Mouse (Mus musculus) embryonic facial prominence, embryonic 11.5 days (tissue): ENCODE data around the gene Kcnip4. TPM values are rescaled to one million over a fixed set of nuclear protein-coding genes. Genes with fewer than 3 reads are reported as not detected.

Experiments
- ATAC-seq: fragments of 200-750 bp; cut with Nextera tagmentation; replicated peaks from 2 replicates; pipeline ENCODE4 v1.8.0; 2017; ENCODE audit warnings: low read depth; ENCODE audit not compliant: insufficient number of reproducible peaks, low FRiP score, low TSS enrichment
- DNase-seq: peaks from one replicate; pipeline ENCODE4 v3.0.0-alpha.2; 2015; ENCODE audit warnings: low spot score
- H3K27ac ChIP-seq: fragments of 300-500 bp; sonication (generic); replicated peaks from 2 replicates; pipeline ENCODE4 v1.5.1; 2014; ENCODE audit warnings: mild to moderate bottlenecking, low read depth, low read length, control low read depth
- H3K27me3 ChIP-seq: fragments of 300-500 bp; sonication (generic); 2 replicates; pipeline ENCODE4 v1.6.1; 2014; ENCODE audit warnings: mild to moderate bottlenecking, low read length, moderate library complexity, mixed read lengths; ENCODE audit not compliant: control insufficient read depth, insufficient read depth
- H3K36me3 ChIP-seq: fragments of 300-500 bp; sonication (generic); replicated peaks from 2 replicates; pipeline ENCODE4 v1.6.1; 2014; ENCODE audit warnings: low read depth, mild to moderate bottlenecking, low read length, moderate library complexity, mixed read lengths; ENCODE audit not compliant: control insufficient read depth, insufficient read depth
- H3K4me1 ChIP-seq: fragments of 300-500 bp; sonication (generic); 2 replicates; pipeline ENCODE4 v1.6.1; 2014; ENCODE audit warnings: low read length, mixed read lengths; ENCODE audit not compliant: control insufficient read depth, insufficient read depth
- H3K4me2 ChIP-seq: fragments of 300-500 bp; sonication (generic); 2 replicates; pipeline ENCODE4 v1.6.1; 2014; ENCODE audit warnings: low read depth, mild to moderate bottlenecking, control low read depth, low read length, moderate library complexity
- H3K4me3 ChIP-seq: fragments of 300-500 bp; sonication (generic); 2 replicates; pipeline ENCODE4 v1.5.1; 2014; ENCODE audit warnings: low read depth, low read length, control low read depth
- H3K9ac ChIP-seq: fragments of 300-500 bp; sonication (generic); replicated peaks from 2 replicates; pipeline ENCODE4 v1.6.1; 2014; ENCODE audit warnings: mild to moderate bottlenecking, control low read depth, low read length
- H3K9me3 ChIP-seq: fragments of 300-500 bp; sonication (generic); replicated peaks from 2 replicates; pipeline ENCODE4 v1.6.1; 2016; ENCODE audit warnings: mild to moderate bottlenecking, low read length, inconsistent platforms, mixed read lengths; ENCODE audit not compliant: control insufficient read depth
- WGBS: fragments of 180-500 bp; shearing (Covaris S2); extraction: QIAGEN DNeasy Blood & Tissue Kit; methylation state at CpG from one replicate; pipeline ENCODE4 v1.1.7; 2014; 5-methylcytosine and 5-hydroxymethylcytosine counted together
- polyA plus RNA-seq: library from polyadenylated mRNA; unstranded; fragments of >200 nt; fragmentation: Nextera tagmentation; extraction: Ambion mirVana; gene quantifications from 2 replicates; pipeline ENCODE4 v1.2.1, GENCODE M21; 2014

The Kcnip4 gene
- polyA plus RNA-seq, 1 experiment from 2014 or later, result 2.9 TPM

DNA sequence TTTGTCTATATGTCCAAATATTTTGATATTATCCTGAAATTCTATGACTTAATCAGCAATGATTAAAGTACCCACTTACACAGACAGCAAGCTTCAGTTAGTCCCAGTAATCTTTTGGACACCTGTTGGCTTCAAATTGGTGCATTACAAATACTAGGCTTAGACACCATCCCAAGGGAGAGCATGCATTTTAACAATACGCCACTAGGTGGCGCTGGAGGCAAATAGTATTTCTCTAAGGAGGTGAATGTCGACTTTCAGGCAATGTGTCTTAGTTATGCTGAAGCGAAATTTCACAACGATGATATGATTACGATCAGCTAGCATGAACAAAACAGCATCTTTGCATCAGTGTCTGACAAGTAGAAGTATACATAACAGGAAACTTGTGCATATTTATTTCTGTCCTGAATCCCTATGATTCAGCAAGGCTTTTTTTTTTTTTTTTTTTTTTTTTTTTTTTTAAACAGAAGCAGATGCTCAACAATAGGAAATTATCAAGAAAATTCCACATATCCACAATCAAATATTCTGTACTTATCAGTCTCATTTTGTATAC lies 434.5 kb downstream of the Kcnip4 start:
- Histone ChIP-seq H3K4me2 (no peak overlapping the region), H3K4me1 (no peaks in the 10 kb centered on the region), H3K4me3 (no peak overlapping the region), H3K36me3 (no peaks in the 10 kb centered on the region), H3K27ac (no peak overlapping the region), H3K9me3 (no peaks in the 10 kb centered on the region), H3K9ac (no peak overlapping the region), H3K27me3 (no peaks in the 10 kb centered on the region)
- peak; percentile 92 for DNase-seq
- peak; percentile 76 for ATAC-seq
- WGBS, result 16% methylated on average over 6 of the region's 6 CpGs

DNA sequence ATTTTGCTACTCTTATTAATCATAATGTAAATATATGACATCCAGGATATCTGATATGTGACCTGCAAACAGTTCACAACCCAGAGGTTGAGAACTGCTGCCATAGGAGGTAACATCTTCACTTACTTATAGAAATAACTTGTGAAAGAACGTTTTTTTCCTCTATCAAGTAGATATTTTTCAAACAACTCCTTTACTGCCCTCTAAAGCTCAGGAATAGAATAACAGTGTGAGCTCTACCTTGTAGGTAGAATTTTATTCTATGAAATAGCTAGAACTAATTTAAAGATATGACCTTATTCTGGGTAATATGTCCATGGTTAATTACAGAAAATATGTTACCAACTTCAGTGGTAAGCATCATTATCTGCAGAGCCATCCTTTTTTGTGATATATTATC lies 459.1 kb downstream of the Kcnip4 start:
- H3K4me3 ChIP-seq, result no peak overlapping the region
- ATAC-seq, result no peak
- H3K9ac ChIP-seq, result no peak overlapping the region
- no peaks in the 10 kb centered on the region for H3K9me3 ChIP-seq
- H3K4me2 ChIP-seq, result no peak overlapping the region
- WGBS, result 41% methylated on average over 1 of the region's 1 CpGs
- H3K27ac ChIP-seq, result no peak overlapping the region
- H3K36me3 ChIP-seq, result no peaks in the 10 kb centered on the region
- DNase-seq, result peak; percentile 9
- no peaks in the 10 kb centered on the region for H3K4me1 ChIP-seq
- no peaks in the 10 kb centered on the region for H3K27me3 ChIP-seq

DNA sequence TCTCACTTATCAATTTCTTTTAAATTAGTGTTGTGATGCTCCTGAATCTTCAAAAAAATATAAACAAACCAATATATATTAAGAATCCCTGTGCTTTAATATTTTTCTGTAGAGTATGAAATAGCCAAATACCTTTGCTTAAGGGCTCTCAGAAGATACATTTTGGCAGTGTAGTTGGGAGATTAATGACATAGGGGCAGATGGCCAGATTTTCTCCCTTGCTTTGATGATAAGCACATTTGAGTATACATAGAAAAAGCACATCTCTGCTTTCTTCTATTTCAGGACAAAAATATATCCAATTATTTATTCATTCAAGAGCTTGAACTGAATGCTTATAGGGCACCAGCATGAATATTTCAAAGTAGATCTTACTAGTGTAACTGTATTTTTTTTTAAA lies 465.8 kb downstream of the Kcnip4 start:
- no peaks in the 10 kb centered on the region for H3K27me3 ChIP-seq
- no peaks in the 10 kb centered on the region for H3K9me3 ChIP-seq
- ATAC-seq (no peak), DNase-seq (no peak)
- H3K27ac ChIP-seq, result no peak overlapping the region
- no peaks in the 10 kb centered on the region for H3K36me3 ChIP-seq
- no peak overlapping the region for H3K4me2 ChIP-seq
- no peak overlapping the region for H3K4me3 ChIP-seq
- no peak overlapping the region for H3K9ac ChIP-seq
- no peaks in the 10 kb centered on the region for H3K4me1 ChIP-seq

DNA sequence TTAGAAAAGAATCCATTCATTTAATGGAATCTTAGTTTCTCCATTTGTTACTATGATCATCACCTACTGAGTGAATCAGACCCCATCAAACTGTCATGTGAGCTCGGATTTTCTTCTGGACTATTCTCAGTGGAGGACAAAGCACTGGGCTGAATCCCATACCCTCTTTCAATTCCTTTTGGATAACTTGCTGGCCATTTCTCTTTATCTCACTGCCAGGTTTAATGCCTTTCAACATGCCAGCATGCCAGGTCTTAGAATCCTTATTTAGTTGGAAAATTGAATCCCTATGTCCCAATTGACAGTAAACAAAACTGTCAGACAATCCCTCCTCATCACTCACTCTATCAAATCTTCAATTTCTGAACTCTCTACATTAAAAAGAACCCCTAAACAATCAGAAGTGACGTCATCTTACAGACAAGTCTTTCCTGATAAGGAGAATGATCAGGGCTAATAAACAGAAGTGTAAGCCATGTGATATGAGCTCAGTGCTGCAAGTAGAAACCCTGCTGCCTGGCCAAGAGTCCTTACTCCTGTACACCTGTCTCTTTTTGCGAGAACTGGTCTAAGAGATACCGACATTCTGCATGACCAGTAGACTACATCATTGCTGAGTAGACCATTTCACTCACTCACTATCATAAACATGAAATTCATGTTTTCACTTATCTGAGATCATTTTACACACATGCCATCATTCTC lies 466.9 kb downstream of the Kcnip4 start:
- Histone ChIP-seq H3K27me3 (no peaks in the 10 kb centered on the region), H3K27ac (no peak overlapping the region), H3K36me3 (no peaks in the 10 kb centered on the region), H3K4me2 (no peak overlapping the region), H3K9ac (no peak overlapping the region), H3K4me3 (no peak overlapping the region), H3K9me3 (no peaks in the 10 kb centered on the region), H3K4me1 (no peaks in the 10 kb centered on the region)
- ATAC-seq, result no peak
- DNase-seq, result no peak
- WGBS, result 84% methylated on average over 4 of the region's 4 CpGs

DNA sequence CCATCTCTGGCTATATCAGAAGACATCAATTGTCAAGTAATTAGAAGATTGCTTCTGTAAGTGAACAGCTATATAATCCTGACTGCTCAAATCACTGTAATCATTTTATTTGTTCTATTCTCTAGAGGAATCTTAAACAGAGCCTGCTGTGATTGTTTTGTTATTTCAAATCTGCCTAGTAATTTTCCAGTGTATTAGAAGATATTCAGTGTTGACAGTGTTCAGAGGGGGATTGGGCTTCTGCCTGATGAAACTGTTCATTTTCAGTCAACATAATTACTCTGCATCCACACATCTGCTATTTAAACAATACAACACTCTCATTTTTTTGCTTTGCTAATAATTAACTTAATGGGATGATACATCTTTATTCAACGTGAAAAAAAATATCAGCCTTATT lies 476.7 kb downstream of the Kcnip4 start:
- no peak overlapping the region for H3K27ac ChIP-seq
- DNase-seq (no peak), ATAC-seq (no peak)
- H3K4me2 ChIP-seq, result no peak overlapping the region
- H3K4me1 ChIP-seq, result no peaks in the 10 kb centered on the region
- H3K27me3 ChIP-seq, result no peaks in the 10 kb centered on the region
- 78% methylated on average over 1 of the region's 1 CpGs for WGBS
- H3K36me3 ChIP-seq, result no peaks in the 10 kb centered on the region
- H3K9me3 ChIP-seq, result no peaks in the 10 kb centered on the region
- no peak overlapping the region for H3K9ac ChIP-seq
- H3K4me3 ChIP-seq, result no peak overlapping the region

DNA sequence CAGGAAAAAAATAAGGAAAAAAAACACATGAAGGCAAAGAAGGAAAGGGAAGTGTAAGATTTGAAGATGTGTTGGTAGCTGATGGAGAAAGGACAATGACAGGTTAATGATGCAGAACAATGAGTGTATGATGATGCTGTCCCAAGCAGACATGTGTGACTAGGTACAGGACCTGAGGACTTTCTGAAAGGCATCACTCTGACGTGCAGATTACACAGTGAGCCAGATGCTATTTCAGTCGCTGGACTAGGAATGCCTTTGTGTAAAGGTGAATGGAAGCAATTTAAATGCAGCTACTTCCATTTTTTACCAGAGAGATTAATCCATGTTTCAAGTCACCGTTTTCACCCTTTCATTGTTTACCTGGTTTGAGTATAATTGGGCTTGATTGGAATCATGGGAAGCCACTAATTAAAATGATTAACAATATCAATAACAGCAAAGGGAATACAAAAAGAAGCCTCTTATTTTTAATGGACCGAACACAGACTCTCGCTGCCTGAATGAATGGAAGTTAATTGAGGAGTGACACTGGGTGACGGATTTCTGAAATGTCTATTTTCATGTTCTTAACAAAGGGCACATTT lies 483.4 kb downstream of the Kcnip4 start:
- WGBS, result 47% methylated on average over 6 of the region's 6 CpGs

DNA sequence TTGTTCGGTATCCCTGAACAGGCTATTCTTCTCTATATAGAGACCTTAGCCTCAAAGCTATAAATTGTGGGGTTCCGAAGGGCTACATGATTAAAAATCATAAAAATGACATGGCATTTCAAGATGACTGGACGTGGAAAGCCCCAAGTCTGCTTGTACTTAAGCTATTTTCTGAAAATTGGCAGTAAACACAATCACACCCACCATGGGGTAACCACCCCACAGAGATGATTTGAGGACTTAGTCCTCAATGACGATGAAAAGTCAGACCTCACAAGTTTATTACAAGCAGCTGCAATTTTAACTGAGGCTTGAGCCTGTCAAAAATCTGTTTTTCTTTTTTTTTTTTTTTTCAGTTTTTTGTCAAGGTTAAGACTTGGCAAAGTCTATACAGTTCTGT lies 527.3 kb downstream of the Kcnip4 start:
- H3K9ac ChIP-seq, result no peak overlapping the region
- H3K4me1 ChIP-seq, result no peaks in the 10 kb centered on the region
- H3K4me2 ChIP-seq, result no peak overlapping the region
- no peak overlapping the region for H3K27ac ChIP-seq
- H3K27me3 ChIP-seq, result no peaks in the 10 kb centered on the region
- H3K9me3 ChIP-seq, result no peaks in the 10 kb centered on the region
- DNase-seq (no peak), ATAC-seq (no peak)
- WGBS, result 74% methylated on average over 4 of the region's 4 CpGs
- H3K36me3 ChIP-seq, result no peaks in the 10 kb centered on the region
- no peak overlapping the region for H3K4me3 ChIP-seq

More for the DNA sequence above, 483.4 kb downstream of the Kcnip4 start:
- Histone ChIP-seq H3K4me2 (no peak overlapping the region), H3K36me3 (no peaks in the 10 kb centered on the region), H3K9ac (no peak overlapping the region), H3K4me3 (no peak overlapping the region), H3K9me3 (no peaks in the 10 kb centered on the region), H3K4me1 (no peaks in the 10 kb centered on the region), H3K27ac (no peak overlapping the region), H3K27me3 (no peaks in the 10 kb centered on the region)
- ATAC-seq, result no peak
- peak; percentile 2 for DNase-seq

DNA sequence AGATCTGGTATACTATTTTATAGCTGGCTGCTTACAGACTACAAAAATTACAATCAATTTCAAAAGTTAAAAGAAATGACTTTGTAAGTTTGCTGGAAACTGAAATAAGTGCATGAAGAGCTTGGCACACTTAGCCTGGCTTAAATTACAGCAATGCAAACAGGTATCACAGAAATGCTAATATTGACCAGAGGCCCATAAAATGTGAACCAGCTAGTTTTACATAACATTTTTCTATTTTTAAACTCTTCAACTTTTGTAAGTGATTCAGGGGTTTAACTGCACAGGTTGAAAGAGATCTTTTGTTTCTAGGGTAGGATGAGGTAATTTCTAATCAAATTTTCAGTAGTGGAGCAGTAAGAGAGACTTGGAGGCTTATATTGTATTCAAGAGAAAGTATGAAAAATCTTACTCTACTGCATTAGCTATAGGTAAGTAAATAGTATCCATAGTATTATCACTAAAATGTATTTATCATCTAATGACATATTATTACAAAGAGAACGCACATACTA lies 535.5 kb downstream of the Kcnip4 start:
- ATAC-seq (no peak), DNase-seq (no peak)
- H3K9me3 ChIP-seq, result no peaks in the 10 kb centered on the region
- no peaks in the 10 kb centered on the region for H3K4me1 ChIP-seq
- no peaks in the 10 kb centered on the region for H3K27me3 ChIP-seq
- H3K9ac ChIP-seq, result no peak overlapping the region
- 82% methylated on average over 1 of the region's 1 CpGs for WGBS
- no peak overlapping the region for H3K4me2 ChIP-seq
- no peak overlapping the region for H3K27ac ChIP-seq
- no peak overlapping the region for H3K4me3 ChIP-seq
- H3K36me3 ChIP-seq, result no peaks in the 10 kb centered on the region
